In the genomic region with DNA sequence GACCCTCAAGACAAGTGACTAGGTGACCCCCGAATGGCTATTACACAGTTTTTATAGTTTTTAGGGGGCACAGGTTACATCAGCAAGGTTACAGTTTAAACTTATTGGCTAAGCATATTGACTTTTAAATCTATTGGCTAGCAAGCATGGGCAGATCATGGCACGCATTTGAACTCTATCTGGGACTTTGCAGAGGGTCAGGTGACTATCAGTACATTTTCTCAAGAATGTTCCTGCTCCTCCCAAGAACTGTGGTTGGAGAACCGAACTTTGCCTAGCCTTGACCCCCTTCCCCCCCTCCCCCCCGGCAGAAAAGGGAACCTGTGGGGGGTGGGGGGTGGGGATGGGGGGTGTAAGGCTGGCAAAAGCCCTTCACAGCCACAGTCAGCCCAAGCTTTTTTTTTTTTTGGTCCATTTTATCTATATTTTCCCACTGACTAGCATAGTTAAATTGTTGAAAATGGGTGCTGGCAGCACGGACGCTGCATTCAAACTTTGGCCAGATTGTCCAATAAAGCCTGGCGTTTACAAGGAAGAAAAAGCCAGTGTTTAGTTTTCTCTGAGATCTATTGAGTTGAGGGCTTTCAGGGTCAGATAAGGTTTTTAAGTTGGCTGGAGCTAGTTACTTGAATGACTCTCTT, we compare ENCODE assay signal across 32 mouse cellular contexts. TPM values are rescaled to one million over a fixed set of nuclear protein-coding genes. Genes with fewer than 3 reads are reported as not detected.
"Had no signal": no experiment of that assay in that cellular context is flagged by ENCODE, and none has a peak within 500 bp of the region (broad histone marks: within the 10 kb centered on the region; RNA-seq: fewer than 3 reads in every experiment).

No protein-coding gene starts in this region.

- DNase-seq: gastrocnemius, postnatal 14 days; gastrocnemius, postnatal 36 days; heart, adult 18-20 months; heart, postnatal 14 days; heart, postnatal 36 days; kidney, adult 11 months; kidney, adult 2 months; kidney, postnatal 10 days; kidney, postnatal 25 days; kidney, postnatal 4 days; layer of hippocampus, adult 9-11 months; layer of hippocampus, postnatal 36 days; left cerebral cortex, postnatal 4 days had no signal

- H3K9ac ChIP-seq: heart, embryonic 13.5 days; heart, embryonic 15.5 days; hindbrain, embryonic 13.5 days; hindbrain, embryonic 15.5 days; limb, embryonic 13.5 days; limb, embryonic 15.5 days; liver, embryonic 12.5 days; liver, embryonic 14.5 days had no signal

- H3K4me3 ChIP-seq: heart, embryonic 13.5 days; heart, embryonic 15.5 days; hindbrain, embryonic 13.5 days; hindbrain, embryonic 15.5 days; limb, embryonic 13.5 days; limb, embryonic 15.5 days; liver, embryonic 12.5 days had no signal

- H3K27ac ChIP-seq: heart, embryonic 13.5 days; heart, embryonic 15.5 days; hindbrain, embryonic 13.5 days; hindbrain, embryonic 15.5 days; hindbrain, postnatal 0 days; limb, embryonic 13.5 days; limb, embryonic 15.5 days; liver, embryonic 12.5 days; liver, embryonic 14.5 days had no signal

- H3K36me3 ChIP-seq: hindbrain, embryonic 13.5 days; hindbrain, embryonic 15.5 days; limb, embryonic 13.5 days; limb, embryonic 15.5 days had no signal

- H3K9me3 ChIP-seq: heart, embryonic 15.5 days; hindbrain, embryonic 13.5 days; hindbrain, embryonic 15.5 days; limb, embryonic 13.5 days; limb, embryonic 15.5 days; liver, embryonic 12.5 days had no signal

- ATAC-seq: hindbrain, postnatal 0 days; intestine, embryonic 16.5 days; liver, embryonic 12.5 days had no signal

- H3K4me2 ChIP-seq: heart, embryonic 11.5 days; heart, embryonic 13.5 days; heart, embryonic 15.5 days; hindbrain, embryonic 13.5 days; hindbrain, embryonic 15.5 days; limb, embryonic 13.5 days; limb, embryonic 15.5 days; liver, embryonic 12.5 days had no signal

- H3K27me3 ChIP-seq: heart, embryonic 13.5 days; heart, embryonic 15.5 days; hindbrain, embryonic 13.5 days; hindbrain, embryonic 15.5 days; limb, embryonic 13.5 days; limb, embryonic 15.5 days; liver, embryonic 12.5 days had no signal

- H3K4me1 ChIP-seq: limb, embryonic 15.5 days had no signal

RNA-seq across cellular contexts. Expression of a gene that starts 30.2 kb away (rescaled TPM):
- total RNA-seq: gastrocnemius, adult 18-20 months; gastrocnemius, adult 8-10 months; gastrocnemius, postnatal 36 days had no signal

RNA-seq across cellular contexts. Expression of a gene that starts 41.6 kb away (rescaled TPM):
- total RNA-seq: gastrocnemius, adult 18-20 months; gastrocnemius, adult 8-10 months; gastrocnemius, postnatal 14 days; gastrocnemius, postnatal 36 days; hematopoietic stem cell, adult 5-6 weeks; left cerebral cortex, adult 18-20 months; left cerebral cortex, postnatal 25 days had no signal
- polyA plus RNA-seq: heart, postnatal 0 days; hindbrain, embryonic 11.5 days; kidney, adult 2 months; limb, embryonic 11.5 days; liver, embryonic 14.5 days had no signal
